Mouse (Mus musculus): ENCODE measurements at regions not wholly inside any gene's neighbourhood (a gene's known extent, or its start where the extent isn't known, plus 50 kb on each side); places are given as distances from the start of the nearest gene placed in this dataset.

DNA sequence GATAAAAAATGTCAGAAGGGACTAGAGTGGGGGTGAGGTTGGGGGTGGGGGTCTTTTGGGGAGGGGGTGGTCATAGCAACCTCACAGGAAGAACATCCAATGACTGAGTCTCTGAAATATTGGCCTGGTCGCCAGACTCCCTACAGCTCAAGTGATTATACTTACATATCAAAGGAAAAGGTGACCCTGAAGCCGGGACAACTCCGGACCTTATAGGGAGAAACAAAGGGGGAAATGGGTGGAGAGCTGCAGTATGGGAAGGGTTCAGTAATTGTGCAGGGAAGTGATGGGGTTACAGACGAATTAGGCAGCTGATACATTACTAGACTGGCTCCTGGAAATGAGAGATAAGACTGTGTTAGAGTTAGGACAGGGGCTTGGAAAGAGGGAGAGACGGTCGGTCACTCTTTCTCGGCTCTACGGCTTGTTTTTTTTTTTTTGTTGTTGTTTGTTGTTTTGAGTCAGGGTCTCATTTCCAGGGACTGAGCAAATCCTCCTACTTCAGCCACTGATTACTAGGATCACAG is 130.2 kb upstream of the Map3k1 start:
- no peak for ATAC-seq (replicated peaks; ENCODE audit: poor library complexity)

DNA sequence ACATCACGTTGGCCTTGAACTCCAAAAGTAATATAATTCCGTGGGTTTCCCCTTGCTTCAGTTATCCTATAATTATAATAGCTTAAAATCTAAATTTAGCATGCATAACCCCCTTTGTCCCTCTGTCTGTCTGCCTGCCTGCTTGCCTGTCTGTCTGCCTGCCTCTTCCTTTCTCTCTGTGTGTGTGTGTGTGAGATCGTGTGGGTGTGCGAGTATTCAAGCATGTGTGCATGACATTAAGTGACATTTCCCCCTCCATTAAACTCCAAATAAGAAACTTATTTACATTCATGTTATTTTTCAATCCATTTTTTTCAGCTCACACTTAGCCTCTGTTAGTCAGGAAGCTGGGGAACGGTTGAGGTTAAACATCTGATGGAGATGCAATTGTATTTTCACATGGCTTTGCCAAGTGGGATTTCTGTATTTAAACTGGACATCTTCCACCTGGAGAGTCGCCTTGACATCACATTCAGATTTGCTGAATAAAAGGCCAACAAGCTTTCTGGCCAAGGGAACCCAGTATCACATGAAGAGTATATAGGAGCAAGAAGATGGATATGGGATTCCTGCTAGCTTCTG is 130.8 kb upstream of the Map3k1 start:
- no peak for ATAC-seq (replicated peaks; ENCODE audit: poor library complexity)

DNA sequence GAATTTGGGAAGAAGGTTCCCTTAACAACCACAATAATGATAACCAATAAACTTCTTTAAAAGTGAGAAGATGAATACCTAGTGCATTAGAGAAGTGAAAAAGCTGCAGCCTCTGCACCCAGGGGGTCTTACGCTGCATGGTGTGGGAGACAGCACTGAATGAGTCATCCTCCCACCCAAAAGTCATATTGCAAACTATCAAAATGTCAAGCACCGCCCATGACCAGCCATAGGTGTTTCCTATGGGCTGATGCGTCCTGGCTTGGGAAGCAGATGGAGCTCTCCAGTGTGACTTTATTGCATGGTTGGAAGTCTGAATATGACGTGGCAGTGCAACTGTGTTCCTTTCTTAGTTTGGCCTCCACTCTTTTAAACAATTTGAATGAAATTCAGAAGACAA is 131.5 kb upstream of the Map3k1 start:
- ATAC-seq (replicated peaks; ENCODE audit: poor library complexity) = no peak

DNA sequence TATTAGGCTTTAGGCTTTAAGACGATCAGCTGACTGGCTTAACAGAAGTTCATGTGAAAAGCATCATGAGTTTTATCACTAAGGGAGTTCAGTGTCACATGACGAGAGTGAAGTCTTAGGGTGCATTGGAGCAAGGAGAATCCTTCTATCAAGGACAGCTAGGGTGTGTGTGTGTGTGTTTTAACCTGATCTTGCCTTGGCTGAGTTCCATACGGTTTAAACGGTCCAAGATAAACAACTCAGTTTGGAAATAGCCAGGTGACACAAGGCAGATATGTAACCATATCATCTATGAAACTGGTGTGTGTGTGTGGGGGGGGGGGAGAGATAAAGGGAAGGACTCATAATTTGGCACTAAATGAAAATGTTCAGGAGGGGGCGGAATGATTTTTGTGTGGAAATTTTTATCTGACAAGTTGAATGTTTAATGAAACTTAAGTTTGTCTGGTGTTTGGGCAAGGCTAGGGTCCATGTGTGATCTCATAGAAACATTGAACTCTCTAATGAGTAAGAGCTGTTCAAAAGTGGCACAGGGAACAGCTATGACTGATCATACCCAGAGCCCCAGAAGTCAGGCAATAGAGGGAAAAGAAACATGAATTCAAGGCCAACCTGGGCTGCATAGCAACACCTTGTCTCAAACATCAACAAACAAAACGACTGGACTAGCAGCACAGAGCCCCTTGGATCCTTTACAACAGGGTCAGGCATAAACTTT is 132.2 kb upstream of the Map3k1 start:
- peak; percentile 77 for ATAC-seq (replicated peaks; ENCODE audit: poor library complexity)

DNA sequence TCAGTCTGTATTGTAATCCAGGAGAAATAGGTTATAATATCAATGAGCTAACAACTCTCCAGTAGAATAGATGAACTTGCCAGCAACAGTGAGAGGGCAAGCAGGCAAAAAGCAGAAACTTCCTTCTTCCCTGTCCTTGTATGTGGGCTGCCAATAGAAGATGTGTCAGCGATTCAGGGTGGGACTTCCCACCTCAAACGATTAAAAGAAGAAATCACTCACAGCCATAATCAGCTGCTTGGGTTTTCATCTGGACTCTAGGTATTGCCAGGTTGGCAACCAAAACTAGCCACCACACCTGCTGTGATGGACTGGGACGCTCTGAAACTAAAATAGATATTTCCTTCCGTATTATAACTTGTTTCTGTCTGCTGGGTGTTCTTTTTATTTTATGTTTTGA is 133.2 kb upstream of the Map3k1 start:
- no peak for ATAC-seq (replicated peaks; ENCODE audit: poor library complexity)

DNA sequence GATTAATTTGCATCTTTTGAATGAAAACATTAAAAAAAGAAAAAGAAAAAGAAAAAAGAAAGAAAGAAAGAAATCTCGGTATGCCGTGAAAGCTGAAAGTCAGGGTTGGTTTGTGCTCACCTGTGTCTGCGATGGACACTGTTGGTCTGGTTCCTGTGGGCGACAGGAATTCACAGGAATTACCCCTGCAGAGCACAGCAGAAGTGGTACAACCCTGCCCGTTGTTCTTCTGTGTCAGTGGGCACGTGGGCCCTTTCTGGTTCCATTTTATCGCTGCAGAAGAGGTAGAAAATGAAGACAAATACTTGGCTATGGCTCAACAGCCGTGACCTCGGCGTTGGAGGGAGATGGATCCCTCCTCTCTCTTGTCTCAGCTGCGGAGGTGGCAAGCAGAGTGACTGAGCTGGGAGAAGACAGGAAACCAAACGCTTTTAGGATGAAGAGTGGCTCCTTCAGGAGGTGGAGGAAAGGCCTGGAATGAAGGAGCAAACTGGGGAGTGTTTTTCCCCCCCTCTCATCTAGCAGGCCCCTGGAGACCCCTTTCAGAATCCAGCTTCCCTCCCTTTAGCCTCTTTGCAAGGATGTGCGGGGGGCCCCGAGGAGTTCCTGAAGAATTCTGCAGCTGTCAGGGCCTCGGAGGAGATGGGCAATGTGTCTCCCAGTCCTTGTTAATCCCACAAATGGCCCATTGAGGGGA is 134.7 kb upstream of the Map3k1 start:
- ATAC-seq (replicated peaks; ENCODE audit: poor library complexity) = no peak

DNA sequence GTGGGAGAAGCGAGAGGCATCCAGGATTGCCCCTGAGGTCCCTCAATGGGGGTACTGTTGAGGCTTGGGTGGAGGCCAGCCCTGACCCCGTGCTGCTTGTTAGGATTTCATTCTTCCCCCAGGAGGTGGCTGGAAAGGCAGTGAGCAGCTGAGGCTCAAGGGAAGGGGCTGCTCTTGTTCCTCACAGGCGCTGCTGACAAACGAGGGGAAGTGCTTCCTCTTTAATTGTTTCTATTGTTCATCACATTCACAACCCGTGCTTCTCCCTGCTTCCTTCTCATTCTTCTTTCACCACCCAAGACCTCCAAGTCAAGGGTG is 135.3 kb upstream of the Map3k1 start:
- ATAC-seq (replicated peaks; ENCODE audit: poor library complexity) = 0 out of 2 replicates have a peak, but pooled peaks have one; percentile 20

DNA sequence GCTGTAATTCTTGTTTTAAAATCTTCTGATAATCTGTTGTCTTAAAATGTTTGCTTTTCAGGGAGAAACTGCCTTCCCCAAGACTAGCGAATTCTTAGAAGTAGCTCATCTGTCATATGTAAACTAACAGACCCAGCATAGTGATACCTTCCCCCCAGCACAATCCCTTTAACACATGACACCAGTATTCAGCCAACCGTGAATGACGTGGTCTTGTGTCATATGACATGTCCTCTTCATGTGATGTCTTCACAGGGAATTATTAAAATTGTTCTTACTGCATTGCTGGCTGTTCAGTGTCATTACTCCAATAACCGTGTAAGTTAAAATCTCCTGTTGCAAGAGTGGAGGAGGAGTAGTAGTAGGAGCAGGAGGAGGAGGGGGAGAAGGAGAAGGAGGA is 137.5 kb upstream of the Map3k1 start:
- ATAC-seq (replicated peaks; ENCODE audit: poor library complexity) = no peak

DNA sequence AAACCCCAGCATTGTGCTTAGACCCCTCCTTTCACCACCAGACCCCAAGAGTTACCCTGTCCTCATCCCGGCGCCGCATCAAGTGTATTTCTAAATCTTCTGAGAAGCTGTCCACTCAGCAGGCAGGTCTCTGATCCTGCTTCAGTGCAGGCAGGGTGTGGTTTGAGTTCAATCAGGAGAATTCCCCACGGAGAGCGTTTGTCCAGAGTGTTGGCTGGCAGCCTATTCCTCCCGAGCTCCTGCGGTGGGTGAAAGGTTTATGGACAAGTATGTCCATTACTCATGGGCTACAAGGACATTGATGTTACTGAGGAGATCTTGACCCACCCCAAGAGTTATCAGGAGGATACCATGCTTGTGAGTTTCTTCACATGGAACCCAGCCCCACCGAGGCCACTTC is 138.0 kb upstream of the Map3k1 start:
- ATAC-seq (replicated peaks; ENCODE audit: poor library complexity) = no peak

DNA sequence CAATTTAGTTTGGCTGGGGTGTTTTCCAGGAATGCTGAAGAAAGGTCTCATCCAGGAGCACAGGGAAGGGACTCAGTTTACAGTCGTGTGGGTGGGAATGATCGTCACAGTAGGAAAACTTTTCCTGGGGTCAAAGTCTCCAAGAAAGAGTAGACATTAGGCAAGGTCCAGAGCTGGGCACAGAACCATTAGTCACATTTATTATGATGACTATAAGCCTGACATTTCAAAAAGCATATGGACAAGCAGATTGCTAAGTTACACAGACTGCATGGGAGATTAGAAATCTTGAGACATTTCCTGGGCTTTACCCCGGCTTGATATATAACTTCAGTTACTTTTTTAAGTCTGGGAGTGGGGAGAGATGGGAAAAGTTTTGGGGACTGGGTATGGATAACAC is 139.6 kb upstream of the Map3k1 start:
- ATAC-seq (replicated peaks; ENCODE audit: poor library complexity) = no peak

DNA sequence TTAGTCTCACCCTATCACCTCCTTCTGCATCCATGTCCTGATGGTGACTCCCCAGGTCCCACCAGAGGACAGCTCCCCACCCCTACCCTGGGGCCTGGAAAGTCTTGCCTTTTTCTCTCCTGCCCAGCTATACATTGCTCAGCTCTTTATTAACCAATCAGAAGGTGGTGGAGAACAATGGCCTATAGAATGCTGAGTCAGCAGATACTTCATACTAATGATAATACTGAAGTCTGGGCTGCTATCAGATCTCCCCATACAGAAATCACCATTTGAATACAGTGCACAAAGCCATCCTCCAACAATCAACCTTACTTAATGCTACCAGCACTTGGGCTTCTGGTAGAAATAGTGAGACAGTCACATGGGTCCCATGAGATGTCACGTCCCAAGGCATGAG is 141.2 kb upstream of the Map3k1 start:
- no peak for ATAC-seq (replicated peaks; ENCODE audit: poor library complexity)

DNA sequence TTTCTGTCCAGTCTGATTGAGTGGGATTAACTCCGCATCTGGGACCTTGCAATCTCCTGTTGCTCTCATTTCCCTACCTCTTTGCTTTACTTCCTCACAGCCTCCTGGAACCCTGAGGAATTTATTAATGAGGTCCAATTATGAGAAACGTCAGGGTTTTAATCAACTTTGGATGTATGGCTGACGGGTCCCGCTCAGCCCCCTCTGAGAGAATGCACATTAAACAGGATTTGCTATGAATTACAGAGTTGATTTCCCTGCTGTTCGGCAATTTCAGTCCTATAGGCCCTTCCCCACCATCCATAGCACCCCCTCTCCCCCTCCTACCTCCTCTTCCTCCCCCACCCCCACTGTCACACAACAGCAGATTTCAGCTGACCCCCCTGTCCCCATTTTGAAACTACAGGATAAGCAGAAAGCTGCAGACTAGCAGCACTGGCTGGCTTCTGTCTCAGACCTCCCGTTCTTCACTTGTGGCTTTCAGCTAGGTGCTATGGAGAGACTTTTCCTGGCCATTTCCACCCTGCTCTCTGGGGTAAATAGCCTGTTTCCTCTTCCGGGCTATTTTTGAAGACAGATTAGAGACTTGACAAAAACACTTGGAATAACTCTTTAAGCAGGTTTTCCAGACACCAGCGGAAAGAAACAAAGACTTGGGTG is 145.2 kb upstream of the Map3k1 start:
- ATAC-seq (replicated peaks; ENCODE audit: poor library complexity) = no peak

DNA sequence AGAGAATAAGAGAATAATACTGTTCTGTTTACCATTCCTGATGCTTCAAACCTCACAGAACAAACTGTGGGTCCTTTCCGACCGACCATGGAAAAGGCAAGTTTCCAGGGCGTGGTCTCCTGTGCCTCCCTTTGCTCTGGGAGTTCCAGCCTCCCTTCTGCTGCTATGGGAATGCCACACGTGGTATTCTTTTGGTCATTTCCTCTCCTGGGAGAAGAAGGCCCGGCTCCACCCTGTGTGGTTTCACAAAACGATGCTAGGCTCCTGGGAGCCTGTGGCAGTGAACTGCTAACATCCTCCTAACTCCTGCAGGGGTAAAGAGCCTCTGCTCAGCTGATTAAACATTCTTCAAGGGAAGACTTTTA is 145.7 kb upstream of the Map3k1 start:
- ATAC-seq (replicated peaks; ENCODE audit: poor library complexity) = no peak

DNA sequence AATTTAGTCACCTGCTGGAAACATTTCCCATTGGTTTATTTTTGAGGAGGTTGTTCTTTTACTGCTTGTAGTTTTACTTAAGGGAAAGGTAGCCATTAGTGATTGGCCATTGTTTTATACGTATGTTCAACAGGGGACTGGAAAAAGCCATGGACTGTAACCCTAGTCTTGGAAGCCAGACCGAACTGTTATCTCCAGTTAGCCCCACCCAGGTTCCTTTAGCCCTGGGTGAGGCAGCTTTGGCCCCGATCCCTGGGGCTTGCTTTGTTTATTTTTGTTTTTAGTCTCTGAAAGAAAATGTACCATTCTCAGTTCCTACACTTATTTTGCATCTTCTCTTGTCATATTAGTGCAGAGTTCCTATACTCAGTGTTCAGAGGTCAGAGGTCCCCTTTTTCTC is 148.3 kb upstream of the Map3k1 start:
- ATAC-seq (replicated peaks; ENCODE audit: poor library complexity) = peak; percentile 73

DNA sequence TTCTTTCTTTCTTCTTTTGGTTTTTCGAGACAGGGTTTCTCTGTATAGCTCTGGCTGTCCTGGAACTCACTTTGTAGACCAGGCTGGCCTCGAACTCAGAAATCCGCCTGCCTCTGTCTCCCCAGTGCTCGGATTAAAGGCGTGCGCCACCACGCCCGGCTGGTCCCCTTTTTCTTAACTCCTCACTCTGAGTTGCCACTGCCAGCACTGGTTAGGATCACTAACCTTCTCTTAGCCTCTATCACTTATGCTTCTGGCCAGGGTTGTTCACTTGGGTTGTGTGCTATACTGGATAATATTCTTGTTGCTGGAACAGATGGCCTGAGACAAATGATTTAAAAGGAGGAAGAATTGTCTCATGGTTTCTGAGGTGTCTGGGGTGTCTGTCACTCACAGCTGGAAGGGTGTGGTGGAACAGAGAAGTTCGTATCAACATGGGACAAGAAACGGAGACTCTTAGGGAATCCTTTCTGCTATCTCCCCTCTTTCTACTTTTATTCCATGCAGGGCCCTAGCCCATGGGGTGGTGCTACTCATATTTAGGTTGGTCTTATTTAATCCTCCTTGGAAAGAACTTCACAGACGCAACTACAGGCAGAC is 149.0 kb upstream of the Map3k1 start:
- peak; percentile 54 for ATAC-seq (replicated peaks; ENCODE audit: poor library complexity)

DNA sequence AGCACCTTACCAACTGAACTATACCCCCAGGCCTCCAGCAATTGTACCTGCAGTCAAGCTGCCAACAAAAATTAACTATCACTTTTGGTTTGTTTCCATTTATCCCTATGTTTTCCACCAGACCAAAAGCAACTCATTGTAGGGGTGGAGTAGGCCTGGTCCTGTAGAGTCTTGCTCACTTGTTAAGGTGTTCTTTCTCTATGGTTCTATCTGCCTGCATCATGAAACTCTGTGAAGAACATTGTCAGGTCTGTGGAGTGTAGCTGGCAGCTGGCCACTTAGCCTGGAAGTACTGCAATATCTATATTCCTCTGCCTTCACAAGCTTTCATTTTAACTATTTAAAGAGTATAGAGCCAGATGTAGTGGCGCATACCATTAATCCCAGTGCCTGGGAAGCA is 149.6 kb upstream of the Map3k1 start:
- no peak for ATAC-seq (replicated peaks; ENCODE audit: poor library complexity)

DNA sequence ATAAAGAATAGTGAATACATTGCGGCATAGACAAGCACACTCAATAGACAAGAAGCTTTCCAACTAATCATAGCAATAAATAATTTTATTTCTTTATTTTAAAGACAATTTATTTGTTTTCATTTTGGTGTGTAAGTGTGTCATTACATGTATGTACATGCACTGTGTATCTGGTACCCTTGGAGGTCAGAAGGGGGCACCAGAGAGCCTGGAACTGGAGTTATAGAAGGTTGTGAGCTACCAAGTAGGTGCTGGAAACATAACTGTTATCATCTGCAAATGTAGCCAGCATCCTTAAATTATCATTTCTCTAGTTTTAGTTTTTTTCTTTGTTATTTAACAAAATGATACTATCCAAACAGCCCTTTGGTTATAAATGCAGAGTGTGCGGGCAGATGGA is 151.2 kb upstream of the Map3k1 start:
- no peak for ATAC-seq (replicated peaks; ENCODE audit: poor library complexity)

DNA sequence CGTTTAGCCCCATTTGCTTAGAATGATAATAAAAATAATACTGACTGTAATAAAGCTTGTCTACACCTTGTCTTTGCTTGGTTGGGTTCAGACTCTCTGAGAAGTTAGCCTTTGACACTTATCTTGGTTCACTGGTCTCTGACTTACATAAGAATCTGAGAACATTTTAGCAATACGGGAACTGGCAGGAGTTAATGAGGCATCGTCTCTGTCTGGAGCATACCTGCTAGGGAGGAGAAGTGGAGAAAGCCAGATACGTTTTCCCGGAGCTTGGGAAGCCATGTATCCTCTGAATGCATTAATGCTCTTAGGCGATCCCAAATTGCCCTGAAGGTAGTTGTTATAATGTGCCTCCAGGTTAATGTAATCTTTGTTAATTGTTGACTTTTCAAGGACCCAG is 152.6 kb upstream of the Map3k1 start:
- no peak for ATAC-seq (replicated peaks; ENCODE audit: poor library complexity)

DNA sequence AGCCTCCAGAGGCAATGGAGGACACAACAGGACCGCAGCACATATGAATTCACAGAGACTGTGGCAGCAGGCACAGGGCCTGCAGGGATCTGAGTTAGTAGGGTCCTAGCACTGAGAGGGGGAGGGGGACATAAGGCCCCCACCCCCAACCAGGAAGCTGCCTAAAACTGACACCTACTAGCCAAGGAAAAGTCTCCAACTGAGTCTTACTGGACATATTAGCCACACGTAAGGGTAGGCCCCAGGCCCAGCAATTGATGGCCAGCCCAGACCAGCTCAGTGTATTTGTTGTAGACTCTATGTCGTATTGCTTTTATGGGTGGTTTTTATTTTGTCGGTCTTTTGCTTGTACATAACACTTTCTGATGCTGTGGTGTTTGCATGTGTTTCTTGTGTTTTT is 153.4 kb upstream of the Map3k1 start:
- no peak for ATAC-seq (replicated peaks; ENCODE audit: poor library complexity)

DNA sequence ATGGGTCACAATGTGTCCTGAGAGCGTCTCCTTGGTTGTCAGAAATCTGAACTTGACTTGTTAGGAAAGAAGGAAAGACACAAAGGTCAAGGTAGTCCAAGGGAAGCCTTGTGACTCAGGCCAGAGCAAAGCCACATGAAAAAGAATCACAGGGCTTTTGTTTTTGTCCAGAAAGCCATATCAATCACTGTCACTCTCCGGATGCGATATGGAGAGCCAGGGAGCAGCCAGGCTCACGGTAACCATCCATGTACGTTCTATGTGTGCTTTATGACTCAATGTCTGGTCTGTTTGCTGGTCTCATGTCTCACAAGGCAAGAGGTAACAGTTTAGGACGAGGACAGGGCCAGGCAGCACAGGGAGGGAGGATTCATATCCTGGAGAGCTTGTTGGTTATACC is 157.3 kb upstream of the Map3k1 start:
- no peak for ATAC-seq (replicated peaks; ENCODE audit: poor library complexity)

DNA sequence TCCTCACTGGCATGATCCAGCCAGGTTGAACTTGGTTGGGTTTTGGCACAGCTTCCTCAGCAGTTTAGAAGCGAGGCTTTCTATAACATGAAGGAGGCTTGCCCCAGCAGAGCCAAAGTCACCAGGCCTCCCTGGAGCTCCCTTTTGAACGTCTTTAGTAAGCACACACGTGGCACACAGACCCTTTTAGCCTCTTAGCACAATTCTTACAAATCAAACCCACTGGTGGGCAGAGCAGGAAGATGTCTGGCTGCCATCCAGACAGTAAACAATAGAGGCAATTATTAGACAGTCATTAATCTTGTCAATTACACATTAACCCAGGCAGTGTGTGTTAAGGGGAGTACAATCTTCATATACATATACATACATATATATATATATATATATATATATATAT is 157.8 kb upstream of the Map3k1 start:
- ATAC-seq (replicated peaks; ENCODE audit: poor library complexity) = no peak

DNA sequence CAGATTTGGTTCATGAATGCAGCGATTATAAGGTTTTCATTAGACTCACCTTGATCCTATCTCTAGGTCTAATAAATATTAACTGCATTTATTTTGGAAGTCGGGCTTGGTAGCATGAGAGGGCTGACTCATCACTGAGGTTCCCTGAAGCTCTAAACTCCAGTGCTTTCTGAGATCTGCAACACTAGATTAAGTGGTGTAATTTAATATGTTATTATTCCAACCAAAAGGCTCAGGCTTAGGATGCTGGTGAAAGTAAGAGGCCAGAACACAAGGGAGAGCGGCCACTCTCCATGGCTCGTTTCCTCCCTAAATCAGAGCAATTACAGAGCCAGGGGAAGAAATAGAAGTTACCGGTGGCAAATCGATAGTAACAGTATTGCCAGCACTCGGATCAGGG is 159.4 kb upstream of the Map3k1 start:
- no peak for ATAC-seq (replicated peaks; ENCODE audit: poor library complexity)
